Mouse (Mus musculus) neural tube, embryonic 15.5 days (tissue): ENCODE measurements around the gene 4933402E13Rik. TPM values are rescaled to one million over a fixed set of nuclear protein-coding genes. Genes with fewer than 3 reads are reported as not detected.

ENCODE experiments used
- ATAC-seq: fragments of 200-750 bp; cut with Nextera tagmentation; 2 replicates; pipeline ENCODE4 v1.8.0; 2017; ENCODE audit warnings: mild to moderate bottlenecking, moderate TSS enrichment, moderate library complexity; ENCODE audit not compliant: low FRiP score
- H3K27ac ChIP-seq: fragments of 300-500 bp; sonication (generic); replicated peaks from 2 replicates; pipeline ENCODE4 v1.5.1; 2015; ENCODE audit warnings: mild to moderate bottlenecking, inconsistent platforms
- H3K27me3 ChIP-seq: fragments of 300-500 bp; sonication (generic); replicated peaks from 2 replicates; pipeline ENCODE4 v1.6.1; 2015; ENCODE audit warnings: inconsistent platforms
- H3K36me3 ChIP-seq: fragments of 300-500 bp; sonication (generic); 2 replicates; pipeline ENCODE4 v1.6.1; 2015; ENCODE audit warnings: inconsistent platforms
- H3K4me1 ChIP-seq: fragments of 300-500 bp; sonication (generic); 2 replicates; pipeline ENCODE4 v1.6.1; 2015; ENCODE audit warnings: inconsistent platforms
- H3K4me2 ChIP-seq: fragments of 300-500 bp; sonication (generic); 2 replicates; pipeline ENCODE4 v1.6.1; 2015; ENCODE audit warnings: inconsistent platforms, mild to moderate bottlenecking, moderate library complexity
- H3K4me3 ChIP-seq: fragments of 300-500 bp; sonication (generic); replicated peaks from 2 replicates; pipeline ENCODE4 v1.5.1; 2015; ENCODE audit warnings: mild to moderate bottlenecking, inconsistent platforms
- H3K9ac ChIP-seq: fragments of 300-500 bp; sonication (generic); replicated peaks from 2 replicates; pipeline ENCODE4 v1.6.1; 2015; ENCODE audit warnings: mild to moderate bottlenecking, inconsistent platforms
- H3K9me3 ChIP-seq: fragments of 300-500 bp; sonication (generic); replicated peaks from 2 replicates; pipeline ENCODE4 v1.6.1; 2016; ENCODE audit warnings: inconsistent platforms
- WGBS: fragments of 180-500 bp; shearing (Covaris S2); methylation state at CpG from one replicate; pipeline ENCODE4 v1.1.7; 2015; ENCODE audit warnings: mixed read lengths; 5-methylcytosine and 5-hydroxymethylcytosine counted together
- polyA plus RNA-seq: library from polyadenylated mRNA; unstranded; fragments of >200 nt; fragmentation: Nextera tagmentation; extraction: Ambion mirVana; gene quantifications from 2 replicates; pipeline ENCODE4 v1.2.1, GENCODE M21; 2015

The 4933402E13Rik gene
- 0.09 TPM in 1 of 2 replicates, not detected in the other for polyA plus RNA-seq

DNA sequence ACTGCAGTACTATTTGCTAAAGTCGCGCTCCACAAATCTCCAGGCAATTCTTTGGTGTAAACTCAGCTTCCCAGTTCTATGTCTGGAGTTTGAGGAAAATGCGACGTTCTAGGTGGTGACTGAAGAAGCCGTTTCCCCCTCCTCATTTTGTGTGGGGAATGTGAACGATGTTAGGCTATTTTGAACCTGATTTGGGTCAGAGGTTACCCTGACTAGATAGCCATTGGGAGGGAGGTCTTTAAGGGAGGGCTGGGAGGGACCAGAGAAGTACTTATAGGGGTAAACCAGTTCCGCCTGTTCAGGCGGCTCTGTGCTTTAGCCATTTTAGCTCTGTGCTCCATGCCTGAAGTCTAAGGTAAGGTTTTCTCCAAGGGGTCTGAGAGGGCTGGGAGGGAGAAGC is at the start of gene 4933402E13Rik:
Gene 4933402E13Rik, plus strand, starts transcription at position 301 of the 400 bp plus-strand sequence.
- H3K4me2 ChIP-seq = no peak within 1 kb of the TSS
- 85% methylated on average over 8 of the region's 8 CpGs for WGBS

More for the DNA sequence above, at the start of gene 4933402E13Rik:
- Histone ChIP-seq H3K36me3 (no peaks in the 10 kb centered on the region), H3K27me3 (no peaks in the 10 kb centered on the region), H3K9ac (no peak within 1 kb of the TSS), H3K4me3 (no peak within 1 kb of the TSS), H3K27ac (no peak within 1 kb of the TSS), H3K9me3 (no peaks in the 10 kb centered on the region), H3K4me1 (no peaks in the 10 kb centered on the region)
- ATAC-seq = no peak

Other genes starting within 250 kb of the 4933402E13Rik start
- gene 4931400O07Rik, start 184.5 kb downstream of the 4933402E13Rik start, polyA plus RNA-seq = not detected in 2 replicates